Mouse (Mus musculus) gastrocnemius, adult 8-10 months (tissue): ENCODE results near the gene Ptprm. TPM values are rescaled to one million over a fixed set of nuclear protein-coding genes. Genes with fewer than 3 reads are reported as not detected.

Experiments
- DNase-seq, 2 experiments: peaks; one replicate each; pipeline ENCODE4 v3.0.0; 2022; ENCODE audit warnings: low spot score in 2 of 2
- total RNA-seq, 4 experiments: library from RNA; stranded (reverse); gene quantifications; 2 replicates each; pipeline ENCODE4 v1.2.4; 2022

Gene Ptprm
- total RNA-seq, 4 experiments from 2014 or later = 20.1 to 26.0 (median 22.7) TPM

DNA sequence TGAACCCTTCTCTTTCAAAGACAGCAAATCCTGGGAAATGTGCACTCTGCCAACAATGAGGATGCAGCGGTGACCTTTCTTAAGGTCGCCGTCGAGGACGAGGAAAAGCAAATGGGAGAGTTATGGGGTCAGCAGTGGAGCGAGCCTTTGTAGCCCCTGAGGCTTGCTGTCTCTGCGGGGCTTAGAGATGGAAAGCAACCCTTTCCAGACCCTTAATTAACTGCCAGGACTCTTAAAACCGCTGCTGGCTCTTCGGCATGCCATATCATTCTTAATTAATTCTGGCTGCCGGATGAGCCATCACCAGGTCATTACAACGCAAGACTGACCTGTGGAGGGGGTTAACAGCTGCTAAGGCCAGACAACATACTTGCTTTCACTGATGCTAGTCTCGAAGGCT is 568.1 kb downstream of the Ptprm start:
- DNase-seq = no peak

DNA sequence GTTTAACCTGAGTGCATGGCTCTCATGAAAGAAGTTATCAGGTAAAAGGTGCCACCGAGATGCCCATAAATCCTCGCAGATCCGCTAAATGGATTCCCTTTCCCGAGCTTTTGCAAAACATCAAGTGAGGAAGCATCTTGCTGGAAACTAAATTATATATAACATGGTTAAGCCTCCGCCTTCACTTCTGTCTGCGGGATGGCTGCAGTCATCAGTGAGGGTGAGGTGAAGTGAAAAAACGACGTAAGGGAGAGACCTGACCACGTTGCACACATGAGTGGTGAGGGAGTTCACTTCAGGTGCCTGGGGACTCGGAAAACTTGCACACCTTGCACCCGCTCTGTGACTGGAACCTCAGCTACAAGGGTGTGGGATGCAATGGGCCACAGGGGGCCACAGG is 568.7 kb downstream of the Ptprm start:
- no peak for DNase-seq

DNA sequence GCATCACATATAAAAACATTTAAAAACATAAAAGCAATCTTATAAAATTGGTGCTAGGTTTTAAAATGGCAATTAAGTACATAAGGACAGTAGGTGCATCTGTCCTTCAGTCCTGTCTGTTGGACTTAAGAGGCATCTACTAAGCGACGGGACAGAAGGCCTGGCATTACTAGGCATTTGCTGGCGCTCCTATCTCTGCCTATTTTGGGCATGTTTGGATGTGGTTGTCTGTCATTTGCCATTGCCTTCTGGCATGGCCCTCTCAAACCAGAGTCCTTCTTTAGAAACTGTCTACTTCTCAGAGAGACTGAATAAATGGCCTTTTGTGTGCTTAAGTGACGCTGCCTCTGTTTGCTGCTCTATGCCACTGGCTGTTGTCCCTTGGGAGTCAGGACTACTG is 570.7 kb downstream of the Ptprm start:
- DNase-seq = no peak

DNA sequence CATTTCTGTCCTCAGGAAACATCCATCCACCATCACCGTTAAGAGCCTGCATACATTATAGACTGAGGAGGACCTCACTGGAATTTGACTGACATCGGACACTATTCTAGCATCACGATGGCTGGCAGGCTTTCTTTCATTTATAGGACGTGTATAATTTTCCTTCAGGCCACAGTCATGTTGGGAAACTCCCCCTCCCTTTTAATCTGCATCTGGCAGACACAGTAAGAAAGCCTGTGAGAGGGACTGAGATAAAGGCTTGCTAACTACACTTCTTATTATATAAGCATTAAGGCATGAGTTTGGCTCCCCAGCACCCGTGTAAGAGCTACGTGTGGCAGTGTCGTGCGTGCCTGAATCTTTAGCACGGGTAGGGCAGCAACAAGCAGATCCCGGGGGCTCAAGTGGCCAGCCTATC is 571.2 kb downstream of the Ptprm start:
- DNase-seq = no peak

DNA sequence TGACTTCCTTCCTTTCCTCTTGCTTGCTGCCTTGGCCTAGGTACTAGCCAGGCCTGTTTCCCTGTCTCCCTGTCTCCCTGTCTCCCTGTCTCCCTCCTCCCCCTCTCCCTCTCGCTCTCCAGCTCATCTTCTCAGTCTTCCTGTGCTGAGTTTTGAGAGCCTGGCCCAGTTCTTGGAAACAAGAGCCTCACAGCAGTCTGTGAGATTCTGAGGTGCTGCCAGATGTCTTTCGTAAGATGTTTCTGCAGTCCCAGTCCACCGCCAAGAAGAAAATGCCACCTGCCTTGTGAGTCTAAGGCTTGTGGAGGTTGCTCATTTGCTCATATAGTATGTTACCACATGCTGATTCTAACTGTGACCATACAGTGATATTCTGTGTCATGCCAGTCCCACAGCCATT is 572.3 kb downstream of the Ptprm start:
- peak; percentile 20 to 30 for DNase-seq

- DNase-seq = no peak
These were observed 575.2 kb downstream of the Ptprm start for GRCm38 (mm10) chr17:66779026-66779425.

DNA sequence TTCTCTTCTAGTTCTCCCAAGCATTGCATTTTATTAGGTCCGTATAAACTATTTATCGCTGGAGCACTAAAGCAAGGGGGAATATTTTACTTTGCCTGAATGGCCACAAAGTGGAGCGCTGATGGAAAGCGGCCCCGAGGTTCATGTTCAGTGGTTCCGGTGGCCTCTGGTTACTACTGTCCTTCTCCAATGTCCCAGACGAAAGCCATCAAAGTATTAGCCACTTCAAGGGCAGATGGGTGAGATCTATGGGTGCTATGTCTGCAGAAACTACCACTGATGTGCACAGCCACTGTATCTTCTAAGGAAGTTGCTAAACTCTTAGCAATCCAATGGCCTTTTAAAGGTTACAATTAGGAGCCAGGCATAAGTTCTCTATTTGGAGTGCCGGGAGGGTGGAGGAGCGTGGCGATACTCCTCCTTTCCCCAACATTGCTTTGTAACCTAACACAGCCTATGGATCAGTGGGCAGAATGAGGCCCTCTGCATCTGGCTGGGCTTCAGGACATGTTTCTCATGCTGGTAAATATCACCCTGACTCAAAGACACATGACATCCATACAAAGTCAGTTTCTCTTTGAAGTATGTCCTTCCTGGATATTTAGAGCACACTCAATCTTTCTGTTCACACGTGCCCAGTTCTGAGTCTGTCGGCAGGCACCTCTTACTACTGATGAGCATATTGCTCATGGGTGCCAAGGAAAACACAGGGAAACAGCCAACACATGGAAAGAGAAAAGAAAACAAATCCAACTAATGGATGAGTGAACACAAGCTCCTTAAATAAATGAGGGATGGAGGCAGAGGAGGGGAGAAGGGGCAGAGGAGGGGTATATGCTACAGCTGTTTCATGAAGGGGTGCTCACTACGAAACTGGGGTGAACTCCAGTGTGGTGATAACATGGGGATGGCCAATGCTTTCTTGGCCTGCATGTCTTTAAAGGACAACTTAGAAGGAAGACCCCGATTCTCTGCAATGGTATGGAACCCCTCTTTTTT is 584.6 kb downstream of the Ptprm start:
- DNase-seq = no peak

- no peak for DNase-seq
These were observed 585.5 kb downstream of the Ptprm start for GRCm38 (mm10) chr17:66768689-66769275.

DNA sequence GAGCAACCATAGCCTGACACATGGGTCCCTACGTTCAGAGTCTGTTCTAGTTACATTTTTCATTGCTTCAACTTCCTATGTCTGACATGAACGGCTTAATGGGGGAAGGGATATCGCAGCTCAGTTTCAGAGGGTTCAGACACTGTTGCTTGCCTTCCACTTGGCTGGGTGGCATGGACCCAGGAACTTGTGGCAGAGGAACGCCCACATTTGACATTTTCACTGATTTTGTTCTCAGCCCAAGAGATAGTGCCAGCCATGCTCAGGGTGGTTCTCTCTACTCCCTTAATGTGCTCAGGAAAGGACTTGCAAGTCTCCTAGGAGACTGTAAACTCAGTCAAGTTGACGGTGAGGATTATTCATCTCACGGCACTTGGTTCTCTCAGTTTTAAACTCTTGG is 588.1 kb downstream of the Ptprm start:
- DNase-seq = no peak

- no peak for DNase-seq
These were observed 589.8 kb downstream of the Ptprm start for GRCm38 (mm10) chr17:66764435-66764834.

DNA sequence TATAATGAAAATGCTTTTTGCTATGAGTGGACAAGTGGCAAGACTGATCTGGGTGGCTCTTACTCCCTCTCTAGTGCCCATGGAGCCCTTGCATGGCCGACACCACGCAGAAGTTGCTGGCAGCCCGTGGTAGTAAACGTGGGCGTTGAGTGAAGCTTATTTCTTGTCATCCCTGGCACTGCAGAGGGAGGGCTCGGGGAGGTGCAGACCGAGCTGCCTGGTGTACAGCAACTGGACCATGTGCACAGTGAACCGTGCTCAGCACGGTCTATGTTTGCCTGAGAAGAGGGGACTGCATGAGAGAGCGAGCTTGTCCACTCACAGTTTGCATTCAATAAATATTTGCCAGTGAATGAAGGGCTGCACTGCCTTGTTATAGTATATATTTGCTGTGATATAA is 591.5 kb downstream of the Ptprm start:
- DNase-seq = no peak

- no peak for DNase-seq
These were observed 592.6 kb downstream of the Ptprm start for GRCm38 (mm10) chr17:66761326-66762296.

- no peak for DNase-seq
These were observed 597.2 kb downstream of the Ptprm start for GRCm38 (mm10) chr17:66757025-66757511.

- no peak for DNase-seq
These were observed 597.8 kb downstream of the Ptprm start for GRCm38 (mm10) chr17:66756500-66756899.

GRCm38 (mm10) chr17:66755191-66755654 is 599.0 kb downstream of the Ptprm start:
- no peak for DNase-seq

DNA sequence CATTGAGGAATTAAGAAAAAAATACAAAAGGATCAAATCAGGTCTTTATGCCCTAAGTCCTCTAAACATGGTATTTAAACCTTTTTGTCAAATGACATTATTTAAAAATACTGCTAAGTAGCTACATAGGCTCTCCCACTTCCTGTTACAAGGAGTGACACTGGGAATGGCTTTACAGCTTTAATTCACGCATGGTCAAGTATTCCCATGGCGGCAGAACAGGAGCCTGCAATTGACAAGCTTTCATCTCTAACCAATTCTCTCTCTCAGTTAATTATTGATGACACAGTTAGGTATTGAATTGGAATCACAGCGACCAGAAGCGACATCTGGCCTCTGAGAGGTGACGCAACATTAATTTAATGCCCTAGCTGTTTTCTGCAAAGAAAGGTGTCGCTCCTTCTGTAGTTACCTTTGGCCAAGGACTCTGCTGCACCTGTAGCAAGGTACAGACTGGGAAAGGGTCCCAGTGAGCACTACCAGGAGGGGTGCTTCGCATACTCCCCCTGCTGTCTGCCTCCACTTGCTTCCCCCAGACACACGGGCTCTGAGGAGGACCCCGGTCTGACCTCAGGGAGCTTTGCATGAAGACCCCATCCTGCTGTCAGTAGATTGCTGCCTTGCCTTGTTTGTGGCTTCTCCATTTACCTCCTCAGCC is 599.9 kb downstream of the Ptprm start:
- DNase-seq = no peak

- peak in 1 of 2 experiments; percentile 16 for DNase-seq
These were observed 602.5 kb downstream of the Ptprm start for GRCm38 (mm10) chr17:66751746-66752145.

DNA sequence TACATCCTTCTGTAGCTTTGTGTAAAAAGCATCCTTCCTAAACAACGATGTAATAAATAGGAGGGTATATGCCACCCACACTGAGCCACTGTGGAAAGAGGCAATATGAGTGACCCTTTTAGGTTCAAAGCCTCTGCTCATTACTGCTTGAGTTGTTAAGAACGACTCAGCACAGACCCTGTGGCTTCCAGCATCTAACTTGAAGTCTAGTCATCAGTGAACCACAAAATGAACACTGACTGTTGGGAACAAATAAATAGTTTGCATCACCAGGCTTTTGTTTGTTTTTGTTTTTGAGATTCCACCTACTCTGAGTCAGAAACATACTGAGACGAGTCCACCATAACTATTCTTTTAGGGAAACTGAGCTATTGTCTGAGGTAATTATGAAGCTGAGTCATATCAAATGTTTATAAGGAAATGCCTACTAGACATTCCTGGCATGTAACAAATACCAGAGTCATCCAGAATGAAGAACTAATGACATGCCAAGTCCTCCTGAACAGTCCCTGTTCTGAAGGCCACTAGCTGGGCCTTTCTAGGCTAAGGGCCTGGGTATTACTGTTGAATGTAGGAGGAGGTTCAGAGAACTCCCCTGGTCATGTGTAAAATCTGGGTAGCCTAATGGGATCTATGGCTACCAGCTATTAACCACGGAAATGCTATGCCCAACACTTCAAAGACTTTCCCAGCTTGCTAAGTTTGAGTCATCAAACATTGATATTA is 603.6 kb downstream of the Ptprm start:
- no peak for DNase-seq

DNA sequence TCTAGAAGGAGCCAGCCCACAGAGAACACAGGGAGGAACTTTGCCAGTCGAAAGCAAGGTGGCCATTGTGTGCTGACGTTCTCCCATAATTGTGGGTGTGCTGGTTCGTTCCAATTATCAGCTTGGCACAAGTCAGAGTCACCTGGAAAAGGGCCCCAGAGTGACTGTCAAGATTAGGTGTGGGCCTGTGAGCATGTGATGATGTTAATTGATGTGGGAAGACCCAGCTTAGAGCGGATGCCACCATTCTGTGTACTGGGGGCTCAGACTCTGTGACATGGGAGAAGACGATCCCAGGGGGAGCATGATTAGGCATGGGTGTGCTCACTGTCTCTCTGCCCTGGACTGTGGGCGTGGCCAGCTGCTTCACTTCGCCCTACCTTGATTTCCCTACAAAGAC is 604.3 kb downstream of the Ptprm start:
- no peak for DNase-seq

- no peak for DNase-seq
These were observed 607.8 kb downstream of the Ptprm start for GRCm38 (mm10) chr17:66746506-66746905.
